Mouse (Mus musculus) CH12.LX (cell line): Measurements from ENCODE around the gene Cnksr1.

Experiments
- CHD2 ChIP-seq: IDR thresholded peaks from 2 replicates; pipeline ENCODE4 v1.6.1; 2011; ENCODE audit warnings: low read length, improper control_type of control experiment
- CTCF ChIP-seq, 2 experiments: IDR thresholded peaks in 1 of 2; conservative IDR thresholded peaks in 1 of 2; 2 replicates each; pipeline ENCODE4 v1.5.1; 2011 to 2012; ENCODE audit warnings: low read depth in 2 of 2, low read length in 2 of 2, improper control_type of control experiment in 1 of 2, inconsistent platforms in 1 of 2, mild to moderate bottlenecking in 1 of 2, moderate library complexity in 1 of 2
- ELF1 ChIP-seq: IDR thresholded peaks from 2 replicates; pipeline ENCODE4 v1.6.1; 2014; ENCODE audit warnings: low read depth, mild to moderate bottlenecking, inconsistent platforms, low read length, improper control_type of control experiment
- EP300 ChIP-seq: IDR thresholded peaks from 2 replicates; pipeline ENCODE4 v1.6.1; 2011; ENCODE audit warnings: low read length, improper control_type of control experiment
- ETS1 ChIP-seq: conservative IDR thresholded peaks from 2 replicates; pipeline ENCODE4 v1.6.1; 2012; ENCODE audit warnings: low read depth, mild to moderate bottlenecking, inconsistent platforms, low read length, improper control_type of control experiment, moderate library complexity
- JUND ChIP-seq: conservative IDR thresholded peaks from 2 replicates; pipeline ENCODE4 v1.6.1; 2011; ENCODE audit warnings: low read depth, low read length, improper control_type of control experiment
- MAX ChIP-seq: IDR thresholded peaks from 2 replicates; pipeline ENCODE4 v1.6.1; 2011; ENCODE audit warnings: low read length, improper control_type of control experiment
- MXI1 ChIP-seq: IDR thresholded peaks from 2 replicates; pipeline ENCODE4 v1.6.1; 2011; ENCODE audit warnings: mild to moderate bottlenecking, low read depth, low read length, improper control_type of control experiment
- POLR2A ChIP-seq: IDR thresholded peaks from 2 replicates; pipeline ENCODE4 v1.6.1; 2011; ENCODE audit warnings: low read depth, mild to moderate bottlenecking, improper control_type of control experiment, low read length
- RCOR1 ChIP-seq: conservative IDR thresholded peaks from 2 replicates; pipeline ENCODE4 v1.6.1; 2012; ENCODE audit warnings: low read depth, mild to moderate bottlenecking, inconsistent platforms, low read length, improper control_type of control experiment
- TCF12 ChIP-seq: IDR thresholded peaks from 2 replicates; pipeline ENCODE4 v1.6.1; 2014; ENCODE audit warnings: low read depth, mild to moderate bottlenecking, inconsistent platforms, low read length, improper control_type of control experiment
- USF1 ChIP-seq: IDR thresholded peaks from 2 replicates; pipeline ENCODE4 v1.6.1; 2014; ENCODE audit warnings: low read depth, mild to moderate bottlenecking, inconsistent platforms, low read length, improper control_type of control experiment
- ZC3H11A ChIP-seq: IDR thresholded peaks from 2 replicates; pipeline ENCODE4 v1.6.1; 2012; ENCODE audit warnings: low read depth, mild to moderate bottlenecking, inconsistent platforms, low read length, improper control_type of control experiment

DNA sequence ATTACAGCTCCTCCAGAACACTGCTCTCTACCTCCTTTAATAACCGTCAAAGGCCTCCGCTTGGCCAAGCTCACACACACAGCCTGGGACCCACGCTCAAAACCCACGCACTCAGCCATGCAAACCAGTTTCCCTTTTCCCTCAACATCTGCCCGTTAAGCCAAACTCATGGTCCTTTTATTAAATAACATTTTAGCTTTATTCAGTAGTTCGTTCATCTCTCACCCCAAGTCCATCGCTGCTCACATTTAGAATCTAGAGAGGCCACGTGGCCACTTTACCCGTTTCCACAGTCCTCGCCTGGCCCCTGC lies 12.7 kb upstream of the Cnksr1 start:
- TF ChIP-seq CTCF (conservative IDR thresholded peaks at IDR 0.05 in 1 of 2, IDR thresholded peaks at IDR 0.05 in 1 of 2; ENCODE audit: low read depth in 2 of 2, low read length in 2 of 2) (no peak), CHD2 (no peak), POLR2A (no peak), MXI1 (no peak), ZC3H11A (no peak), ELF1 (no peak), EP300 (no peak), USF1 (no peak), TCF12 (no peak), RCOR1 (no peak), MAX (no peak), ETS1 (no peak), JUND (no peak)
